Mouse (Mus musculus) neutrophil, adult 5-6 weeks (primary cell): ENCODE results near the gene Ptprh. TPM values are rescaled to one million over a fixed set of nuclear protein-coding genes. Genes with fewer than 3 reads are reported as not detected.
"Not testable (repeated sequence)": the region's sequence is repeated elsewhere in the genome, so short reads cannot be mapped to it uniquely, and the experiment has no call there.

Experiments
- ATAC-seq: fragments of 151-379, 151-347 bp; 2 replicates; pipeline ENCODE4 v1.8.0; 2017; ENCODE audit warnings: mild to moderate bottlenecking, moderate TSS enrichment; ENCODE audit not compliant: insufficient number of reproducible peaks, poor library complexity, low FRiP score, severe bottlenecking; ENCODE audit errors: extremely low read depth
- total RNA-seq: library from RNA; stranded (forward); fragments of 200-1000 nt; gene quantifications from 2 replicates; pipeline ENCODE4 v1.2.3, GENCODE M21; 2017

Gene Ptprh
- total RNA-seq, 1 experiment from 2014 or later, result not detected

DNA sequence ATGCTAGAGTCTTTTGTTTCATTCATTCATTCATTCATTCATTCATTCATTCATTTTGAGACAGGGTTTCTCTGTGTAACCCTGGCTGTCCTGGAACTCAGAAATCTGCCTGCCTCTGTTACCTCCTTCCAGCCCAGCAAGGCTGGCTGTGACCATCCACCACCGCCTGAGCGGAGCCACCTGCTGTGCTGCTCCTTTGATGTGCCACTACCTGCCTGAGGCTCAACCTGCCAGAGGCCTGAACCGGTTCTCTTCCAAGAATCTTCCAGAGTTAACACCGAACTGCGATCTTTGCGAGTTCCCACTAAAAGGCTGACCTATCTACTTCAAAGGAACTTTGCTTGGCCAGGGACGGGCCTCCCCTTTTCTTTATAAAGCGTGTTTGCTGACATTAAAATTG is 73.7 kb downstream of the Ptprh start:
- not testable (repeated sequence) for ATAC-seq

- ATAC-seq, result no peak
Measured at GRCm38 (mm10) chr7:4527302-4527689, 76.5 kb downstream of the Ptprh start.

DNA sequence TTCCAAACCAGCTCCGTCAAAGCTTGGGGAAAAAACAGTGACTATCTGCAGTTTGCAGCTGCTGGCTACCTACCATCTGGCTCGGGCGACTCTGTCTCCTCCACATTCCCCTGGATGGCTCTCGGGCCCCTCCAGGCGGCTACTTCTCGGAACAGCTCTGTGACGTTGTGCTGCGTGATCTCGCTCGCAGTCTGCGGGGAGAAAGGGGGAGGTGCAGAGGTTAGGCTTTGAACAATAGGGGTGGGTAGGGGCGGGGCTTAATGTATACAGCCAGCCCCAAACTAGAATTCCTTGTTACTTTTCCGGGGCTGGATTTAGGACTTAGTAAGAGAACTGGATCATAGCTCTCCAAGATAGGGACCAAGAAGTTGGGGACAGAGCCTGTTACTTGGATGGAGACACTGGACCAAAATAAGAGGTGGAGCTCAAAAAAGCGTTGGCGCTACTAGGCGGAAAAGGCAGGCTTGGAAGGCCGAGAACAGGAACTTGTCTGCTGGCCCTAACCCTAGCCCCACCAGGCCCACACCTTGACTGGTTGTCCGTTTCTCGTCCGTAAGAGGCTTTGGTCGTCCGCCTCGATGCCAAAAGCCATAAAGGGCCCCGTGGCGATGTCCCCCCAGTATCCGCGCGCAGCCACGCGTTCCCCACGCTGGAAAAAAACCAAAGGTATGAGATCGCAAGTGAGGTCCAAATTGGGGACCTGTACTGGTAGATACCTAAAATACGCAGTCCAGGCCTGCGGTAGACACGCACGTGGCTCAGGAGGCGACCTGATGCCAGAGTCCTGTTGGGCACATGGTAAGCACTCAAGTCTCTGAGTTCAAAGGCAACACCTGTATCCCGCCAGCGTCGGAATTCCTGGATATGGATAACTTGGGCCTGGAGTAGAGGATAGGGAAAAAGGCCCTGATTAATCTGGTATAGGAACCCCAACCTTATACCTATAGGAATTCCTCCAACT is 77.2 kb downstream of the Ptprh start:
- peak; percentile 90 for ATAC-seq

- peak; percentile 67 for ATAC-seq
Measured at GRCm38 (mm10) chr7:4524212-4524922, 79.5 kb downstream of the Ptprh start, which contains the start of gene Tnni3. Tnni3 (minus strand) TSS chr7:4524229.

DNA sequence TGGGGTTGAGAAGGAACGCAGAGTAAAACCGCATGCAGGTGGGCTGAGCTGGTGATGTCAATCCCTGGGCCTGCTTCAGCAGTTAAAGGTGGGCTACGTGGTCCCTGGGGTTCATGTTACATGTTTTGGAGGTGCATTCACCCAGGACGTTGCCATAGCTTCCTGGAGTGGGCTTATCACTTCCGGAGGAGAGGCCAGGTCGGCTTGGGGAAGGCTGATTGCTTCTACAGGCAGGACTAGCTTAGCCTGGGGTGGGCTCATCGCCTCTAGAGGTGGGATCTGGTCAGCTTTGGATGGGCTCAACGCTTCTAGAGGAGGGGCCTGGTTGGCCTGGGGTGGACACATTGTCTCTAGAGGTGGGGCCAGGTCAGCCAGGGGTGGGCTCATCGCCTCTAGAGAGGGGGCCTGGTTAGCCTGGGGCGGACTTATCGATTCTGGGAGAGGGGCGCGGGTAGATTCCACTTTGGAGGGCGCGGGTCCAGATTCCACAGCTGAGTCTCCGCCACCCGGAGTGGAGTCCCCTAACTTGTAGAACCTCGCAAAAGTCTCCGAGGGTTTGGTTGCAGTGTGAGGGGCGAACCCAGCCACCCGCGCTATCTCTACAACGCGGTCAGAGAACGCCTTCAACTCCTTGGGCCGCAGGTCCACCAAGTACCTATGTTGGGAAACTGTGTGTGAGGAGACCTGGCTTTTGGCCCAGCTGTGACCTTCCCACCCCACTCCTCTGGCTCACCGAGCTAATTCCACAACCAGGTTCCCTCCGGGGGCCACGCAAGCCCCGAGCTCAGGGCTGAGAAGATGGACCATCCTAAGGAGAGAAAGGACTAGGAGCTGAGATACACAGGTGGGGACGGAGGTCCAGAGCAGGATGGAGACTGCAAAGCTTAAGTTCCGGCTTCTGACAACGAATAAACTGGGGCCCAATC is 80.4 kb downstream of the Ptprh start:
- ATAC-seq, result no peak

DNA sequence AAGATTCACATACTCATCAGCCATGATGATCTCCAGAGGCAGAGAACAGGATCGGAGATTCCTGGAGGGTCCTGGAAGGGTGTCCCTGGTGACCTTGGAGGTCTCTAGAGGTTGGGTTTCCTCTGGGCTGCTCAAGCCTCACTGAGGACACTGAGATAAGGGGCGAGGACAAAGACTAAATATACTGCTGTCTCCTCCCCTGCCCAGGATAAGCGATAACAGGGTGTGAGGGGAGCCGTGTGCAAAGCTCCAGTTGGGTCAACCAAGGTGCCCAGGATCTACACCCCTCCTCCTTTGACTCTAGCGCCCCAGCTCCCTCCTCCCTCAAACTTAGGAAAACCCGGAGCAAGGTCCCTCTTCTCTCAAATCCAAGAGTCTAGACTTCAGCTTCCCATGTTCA is 81.5 kb downstream of the Ptprh start:
- ATAC-seq, result no peak

DNA sequence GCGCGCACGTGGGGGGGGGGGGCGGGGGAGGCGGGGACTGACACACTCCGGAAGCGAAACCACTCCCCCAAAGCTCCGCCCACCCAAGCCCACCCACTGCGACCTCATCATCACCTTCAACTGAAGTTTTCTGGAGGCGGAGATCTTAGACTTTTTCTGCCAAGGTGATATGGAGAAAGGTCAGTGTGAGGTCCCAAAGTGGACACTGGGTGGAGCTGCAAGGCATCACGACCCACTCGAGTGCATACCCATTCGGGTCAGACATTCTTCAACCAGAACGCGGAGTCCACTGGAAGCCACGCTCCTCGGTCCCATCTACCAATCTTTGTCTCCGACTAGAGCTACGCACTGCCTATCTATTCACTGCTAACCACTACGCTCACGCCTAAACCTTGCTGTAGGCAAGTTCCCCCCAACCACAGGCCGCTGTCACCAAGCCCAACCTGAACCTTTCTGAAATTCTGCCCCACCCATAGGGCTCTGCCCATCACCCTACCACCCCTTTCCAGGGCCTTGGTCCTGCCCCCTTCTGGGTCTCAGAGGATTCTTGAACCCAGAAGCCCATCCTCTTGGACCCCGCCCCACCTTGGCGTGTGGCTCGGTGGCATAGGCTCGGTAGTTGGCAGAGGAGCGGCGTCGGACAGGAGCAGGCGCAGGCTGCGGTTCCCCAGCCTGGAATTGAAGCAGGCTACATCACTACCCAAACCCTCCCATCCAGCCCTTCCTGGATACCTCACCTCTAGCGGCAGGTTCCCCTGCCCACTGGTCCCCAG is 82.4 kb downstream of the Ptprh start:
- ATAC-seq, result no peak

- no peak for ATAC-seq
Measured at GRCm38 (mm10) chr7:4518487-4518886, 85.4 kb downstream of the Ptprh start.

- no peak for ATAC-seq
Measured at GRCm38 (mm10) chr7:4516332-4517050, 87.3 kb downstream of the Ptprh start, which contains the start of gene Tnnt1. Tnnt1 (minus strand) TSS chr7:4516382.

DNA sequence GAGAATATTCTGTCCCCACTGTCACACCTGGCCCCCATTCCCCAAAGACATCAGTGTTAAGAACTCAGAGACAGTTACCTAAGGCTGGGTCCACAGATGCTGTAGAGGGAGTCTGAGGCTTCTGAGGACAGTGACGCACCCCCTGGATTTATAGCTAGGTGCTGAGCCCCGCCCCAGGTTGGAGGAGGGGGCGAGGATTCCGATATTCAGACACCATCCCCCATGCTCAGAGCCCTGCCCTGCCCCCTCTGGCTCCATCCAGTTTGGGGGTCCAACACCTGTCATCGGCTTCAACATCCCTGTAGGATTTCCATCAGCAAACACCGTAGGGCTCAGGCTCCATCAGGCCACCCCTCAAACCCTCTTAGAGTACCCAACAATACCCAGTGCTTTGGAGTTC is 88.0 kb downstream of the Ptprh start:
- ATAC-seq, result no peak

DNA sequence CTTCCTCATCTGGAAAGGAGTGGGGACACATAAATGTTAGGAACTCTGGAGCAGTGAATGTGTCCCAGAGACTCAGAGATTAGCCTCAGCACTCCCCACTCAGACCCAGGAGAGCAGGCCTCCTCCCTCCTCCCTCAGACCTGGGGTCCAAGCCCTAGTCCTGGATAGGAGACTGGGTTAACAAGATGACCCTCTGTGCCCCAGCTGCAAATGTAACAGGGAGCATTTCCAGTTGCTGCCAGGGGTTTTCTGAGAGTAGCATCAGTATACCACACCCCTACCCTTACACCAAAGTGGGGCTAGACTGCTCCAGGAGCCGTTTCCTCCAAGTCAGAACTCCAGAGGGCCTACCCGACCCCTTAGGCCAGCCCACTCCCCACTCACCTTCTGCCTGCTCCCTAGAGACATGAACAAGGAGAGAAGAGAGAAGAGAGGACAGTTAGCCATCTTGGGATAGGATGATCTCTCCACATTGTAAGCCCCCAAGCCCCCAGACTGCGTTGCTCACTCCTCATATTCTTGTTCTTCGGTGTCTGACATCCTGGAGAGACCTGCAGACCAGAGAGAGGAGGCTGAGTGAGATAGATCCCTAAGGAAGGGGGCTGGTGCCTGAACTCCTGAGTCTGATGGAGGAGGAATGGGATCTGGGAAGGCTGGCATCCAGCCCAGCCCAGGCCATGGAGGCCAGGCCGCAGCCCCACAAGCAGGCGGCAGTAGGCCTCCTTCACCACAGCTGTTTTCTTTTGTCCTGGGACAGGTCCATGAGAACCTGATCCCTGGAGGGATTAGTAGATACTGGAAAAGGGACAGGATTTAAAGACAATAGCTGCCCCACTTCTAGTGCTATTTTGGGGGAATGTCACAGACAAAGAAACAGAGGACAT is 89.8 kb downstream of the Ptprh start:
- no peak for ATAC-seq

DNA sequence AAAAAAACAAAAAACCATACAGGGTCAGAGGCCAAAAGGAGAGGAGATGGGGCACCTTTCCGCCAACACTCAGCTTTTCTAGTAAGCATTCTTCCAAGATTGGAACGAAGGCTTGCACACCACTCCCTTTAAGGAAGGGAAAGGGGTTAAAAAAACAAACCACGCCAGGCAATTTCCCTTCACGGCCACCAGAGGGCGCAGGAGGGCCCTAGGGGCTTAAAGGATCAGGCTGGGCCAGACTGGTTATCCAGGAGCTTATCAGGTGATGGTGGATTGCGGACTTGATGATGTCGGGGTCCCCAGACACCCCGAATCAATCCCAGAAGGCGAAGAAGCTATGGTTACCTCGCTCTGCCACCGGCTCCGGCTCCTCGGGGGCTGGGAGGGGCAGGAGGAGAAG is 90.6 kb downstream of the Ptprh start:
- peak; percentile 55 for ATAC-seq

- no peak for ATAC-seq
Measured at GRCm38 (mm10) chr7:4511489-4512224, 92.2 kb downstream of the Ptprh start.

GRCm38 (mm10) chr7:4509863-4510608 is 93.8 kb downstream of the Ptprh start:
- ATAC-seq, result peak; percentile 81

GRCm38 (mm10) chr7:4508739-4509116 is 95.1 kb downstream of the Ptprh start:
- ATAC-seq, result no peak
